Mouse (Mus musculus) liver, adult 10 weeks (tissue): ENCODE data around the gene Hist2h2bb. TPM values are rescaled to one million over a fixed set of nuclear protein-coding genes. Genes with fewer than 3 reads are reported as not detected.

ENCODE experiments used
- polyA plus RNA-seq: library from polyadenylated mRNA; stranded (reverse); fragments of 350-450 nt; fragmentation: Illumina TruSeq; extraction: RNeasy Lipid Tissue Mini Kit (QIAGEN cat#74804); gene quantifications from one replicate; pipeline ENCODE4 v1.2.3, GENCODE M21; 2014; ENCODE audit warnings: low read depth, low replicate concordance

The Hist2h2bb gene
- polyA plus RNA-seq: not detected

DNA sequence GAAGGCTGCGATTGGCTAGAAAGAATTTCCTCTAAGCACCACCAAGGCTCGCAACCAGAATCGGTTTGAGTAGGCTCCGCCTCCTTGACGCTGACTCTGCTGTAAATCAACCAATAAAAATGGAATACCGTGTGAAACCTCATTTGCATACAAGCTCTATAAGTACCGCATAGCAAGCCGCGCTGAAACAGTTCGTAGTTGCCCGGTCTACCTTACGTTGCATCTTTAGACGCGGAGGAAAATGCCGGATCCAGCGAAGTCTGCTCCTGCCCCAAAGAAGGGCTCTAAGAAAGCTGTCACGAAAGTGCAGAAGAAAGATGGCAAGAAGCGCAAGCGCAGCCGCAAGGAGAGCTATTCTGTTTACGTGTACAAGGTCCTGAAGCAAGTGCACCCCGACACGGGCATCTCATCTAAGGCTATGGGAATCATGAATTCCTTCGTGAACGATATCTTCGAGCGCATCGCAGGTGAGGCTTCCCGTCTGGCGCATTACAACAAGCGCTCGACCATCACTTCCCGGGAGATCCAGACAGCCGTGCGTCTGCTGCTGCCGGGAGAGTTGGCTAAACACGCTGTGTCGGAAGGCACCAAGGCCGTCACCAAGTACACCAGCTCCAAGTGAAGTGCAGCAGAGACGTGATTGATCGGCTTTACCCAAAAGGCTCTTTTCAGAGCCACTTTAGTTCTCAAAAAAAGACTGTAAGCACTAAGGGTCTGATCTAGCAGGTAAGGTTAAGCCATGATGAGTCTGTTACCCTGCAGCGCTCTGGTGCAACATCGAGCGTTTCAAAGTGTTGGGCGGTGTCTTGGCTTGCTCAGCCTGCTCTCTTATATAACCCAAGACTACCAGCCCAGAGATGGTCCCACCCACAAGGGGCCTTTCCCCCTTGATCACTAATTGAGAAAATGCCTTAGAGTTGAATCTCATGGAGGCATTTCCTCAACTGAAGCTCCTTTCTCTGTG, at the start of gene Hist2h2bb:
Gene Hist2h2bb, plus strand, starts transcription at position 242 of the 964 bp plus-strand sequence.

DNA sequence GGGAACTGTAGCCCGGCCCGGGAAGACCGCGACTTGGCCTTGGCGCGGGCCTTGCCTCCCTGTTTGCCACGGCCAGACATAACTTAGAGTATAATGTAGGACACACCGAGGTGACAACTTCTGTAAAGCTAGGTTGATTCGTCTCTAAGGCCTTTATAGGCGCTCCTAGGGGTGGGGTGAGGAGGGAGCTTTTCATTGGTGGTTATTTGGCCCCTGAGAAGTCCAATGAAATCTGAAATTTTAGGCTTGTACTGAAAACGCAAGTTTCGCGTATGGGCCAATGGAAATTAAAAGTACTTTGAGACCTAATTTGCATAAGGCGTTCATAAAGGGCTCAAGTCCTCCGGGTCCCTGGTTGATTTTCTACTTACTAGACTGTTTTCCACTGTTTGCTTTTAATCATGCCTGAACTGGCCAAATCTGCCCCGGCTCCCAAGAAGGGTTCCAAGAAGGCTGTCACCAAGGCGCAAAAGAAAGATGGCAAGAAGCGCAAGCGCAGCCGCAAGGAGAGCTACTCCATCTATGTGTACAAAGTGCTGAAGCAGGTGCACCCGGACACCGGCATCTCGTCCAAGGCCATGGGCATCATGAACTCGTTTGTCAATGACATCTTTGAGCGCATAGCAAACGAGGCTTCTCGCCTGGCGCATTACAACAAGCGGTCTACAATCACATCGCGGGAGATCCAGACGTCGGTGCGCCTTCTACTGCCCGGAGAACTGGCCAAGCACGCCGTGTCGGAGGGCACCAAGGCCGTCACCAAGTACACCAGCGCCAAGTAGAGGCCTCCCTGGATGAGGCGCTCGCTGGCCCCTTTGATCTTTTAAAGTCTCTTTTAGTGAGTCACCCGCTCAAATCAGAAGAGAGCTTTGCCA, 48.5 kb upstream of the Hist2h2bb start, which contains the start of the genes Hist2h2ac and Hist2h2be:
Gene Hist2h2ac, minus strand, starts transcription at position 116 of the 875 bp plus-strand sequence.
Gene Hist2h2be, plus strand, starts transcription at position 355 of the 875 bp plus-strand sequence.

DNA sequence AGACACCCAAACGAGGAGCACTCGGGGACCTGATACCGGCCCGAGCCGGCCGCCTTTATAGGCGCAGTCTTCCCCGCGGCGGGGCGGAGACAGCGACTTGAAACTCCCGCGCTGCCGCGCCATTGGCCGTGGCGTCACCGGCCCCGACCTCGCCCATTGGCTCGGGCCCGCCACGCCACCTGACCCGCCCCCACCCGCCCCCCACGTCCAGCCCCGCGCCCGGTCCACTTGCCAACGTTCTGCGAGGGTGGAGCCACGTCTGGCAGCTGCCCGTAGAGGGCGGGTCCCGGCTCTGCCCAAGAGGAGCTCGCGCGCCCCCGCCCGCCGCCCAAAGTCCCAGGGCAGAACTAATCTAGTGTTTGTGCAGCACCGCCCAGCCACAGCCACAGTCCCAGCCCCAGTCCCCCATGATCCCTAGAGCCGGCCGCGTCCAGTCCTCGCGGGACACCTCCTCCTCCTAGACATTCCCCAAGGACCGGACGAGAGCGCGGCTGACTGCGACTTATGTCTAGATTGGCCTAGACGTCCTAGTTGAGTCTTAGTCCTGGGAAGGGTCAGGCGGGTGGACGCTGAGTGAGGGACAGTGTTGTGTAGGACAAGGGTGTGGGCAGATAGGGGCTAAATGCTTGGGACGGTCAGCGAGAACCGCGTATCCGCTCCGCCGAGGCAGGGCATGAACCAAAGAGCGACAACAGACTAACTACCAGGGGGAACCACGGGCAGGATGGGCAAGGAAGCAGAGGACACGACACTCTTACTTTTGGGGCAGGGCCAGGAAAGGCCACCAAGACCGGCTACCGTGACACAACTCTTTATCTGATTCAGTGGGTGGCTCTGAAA, 30.4 kb upstream of the Hist2h2bb start, which contains the start of gene Hist2h3c2:
Gene Hist2h3c2, minus strand, starts transcription at position 174 of the 840 bp plus-strand sequence.

DNA sequence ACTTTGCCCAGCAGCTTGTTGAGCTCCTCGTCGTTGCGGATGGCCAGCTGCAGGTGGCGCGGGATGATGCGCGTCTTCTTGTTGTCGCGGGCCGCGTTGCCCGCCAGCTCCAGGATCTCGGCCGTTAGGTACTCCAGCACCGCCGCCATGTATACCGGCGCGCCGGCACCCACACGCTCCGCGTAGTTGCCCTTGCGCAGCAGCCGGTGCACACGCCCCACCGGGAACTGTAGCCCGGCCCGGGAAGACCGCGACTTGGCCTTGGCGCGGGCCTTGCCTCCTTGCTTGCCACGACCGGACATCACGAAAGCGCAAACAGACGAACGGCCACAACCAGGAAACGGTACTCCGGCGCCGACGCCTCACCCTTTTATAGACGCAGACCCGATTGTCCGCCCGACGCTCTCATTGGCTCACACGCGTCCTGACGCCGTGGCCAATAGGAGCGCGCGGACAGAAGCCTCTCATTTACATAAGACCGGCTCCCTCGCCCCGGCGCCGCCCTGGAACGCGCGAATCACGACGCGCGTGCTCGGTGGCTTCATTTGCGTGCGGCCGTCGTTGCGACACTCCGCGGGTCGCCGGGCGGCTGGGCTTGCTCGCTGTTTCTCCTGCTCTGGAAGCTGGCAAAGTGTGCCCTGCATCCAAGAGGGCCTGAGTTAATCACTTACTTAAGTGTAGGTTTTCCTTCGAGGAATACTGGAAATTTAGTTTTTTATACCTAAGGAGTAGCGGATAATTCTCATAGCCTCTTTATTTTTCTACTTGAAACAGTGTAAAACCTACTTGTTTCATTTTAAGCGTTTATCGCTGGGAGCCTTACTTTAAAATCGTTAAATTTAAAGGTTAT, 29.4 kb upstream of the Hist2h2bb start, which contains the start of gene Hist2h2aa2:
Gene Hist2h2aa2, minus strand, starts transcription at position 328 of the 850 bp plus-strand sequence.

DNA sequence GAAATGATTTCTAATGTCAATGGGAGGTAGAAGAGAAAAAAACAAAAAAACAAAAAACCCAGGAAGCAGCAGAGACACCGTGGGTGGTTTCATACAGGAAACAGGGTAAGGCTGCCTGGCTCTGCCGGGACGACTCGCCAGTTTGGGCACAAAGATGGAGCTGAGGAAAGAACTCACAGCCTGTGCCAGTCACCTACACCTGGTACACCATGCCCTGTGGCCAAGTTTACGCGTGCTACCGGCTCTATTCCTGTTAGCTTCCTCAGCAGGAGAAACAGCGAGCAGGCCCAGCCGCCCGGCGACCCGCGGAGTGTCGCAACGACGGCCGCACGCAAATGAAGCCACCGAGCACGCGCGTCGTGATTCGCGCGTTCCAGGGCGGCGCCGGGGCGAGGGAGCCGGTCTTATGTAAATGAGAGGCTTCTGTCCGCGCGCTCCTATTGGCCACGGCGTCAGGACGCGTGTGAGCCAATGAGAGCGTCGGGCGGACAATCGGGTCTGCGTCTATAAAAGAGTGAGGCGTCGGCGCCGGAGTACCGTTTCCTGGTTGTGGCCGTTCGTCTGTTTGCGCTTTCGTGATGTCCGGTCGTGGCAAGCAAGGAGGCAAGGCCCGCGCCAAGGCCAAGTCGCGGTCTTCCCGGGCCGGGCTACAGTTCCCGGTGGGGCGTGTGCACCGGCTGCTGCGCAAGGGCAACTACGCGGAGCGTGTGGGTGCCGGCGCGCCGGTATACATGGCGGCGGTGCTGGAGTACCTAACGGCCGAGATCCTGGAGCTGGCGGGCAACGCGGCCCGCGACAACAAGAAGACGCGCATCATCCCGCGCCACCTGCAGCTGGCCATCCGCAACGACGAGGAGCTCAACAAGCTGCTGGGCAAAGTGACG, 24.3 kb upstream of the Hist2h2bb start, which contains the start of gene Hist2h2aa1:
Gene Hist2h2aa1, plus strand, starts transcription at position 495 of the 884 bp plus-strand sequence.

DNA sequence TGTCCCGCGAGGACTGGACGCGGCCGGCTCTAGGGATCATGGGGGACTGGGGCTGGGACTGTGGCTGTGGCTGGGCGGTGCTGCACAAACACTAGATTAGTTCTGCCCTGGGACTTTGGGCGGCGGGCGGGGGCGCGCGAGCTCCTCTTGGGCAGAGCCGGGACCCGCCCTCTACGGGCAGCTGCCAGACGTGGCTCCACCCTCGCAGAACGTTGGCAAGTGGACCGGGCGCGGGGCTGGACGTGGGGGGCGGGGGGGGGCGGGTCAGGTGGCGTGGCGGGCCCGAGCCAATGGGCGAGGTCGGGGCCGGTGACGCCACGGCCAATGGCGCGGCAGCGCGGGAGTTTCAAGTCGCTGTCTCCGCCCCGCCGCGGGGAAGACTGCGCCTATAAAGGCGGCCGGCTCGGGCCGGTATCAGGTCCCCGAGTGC, 23.1 kb upstream of the Hist2h2bb start, which contains the start of gene Hist2h3c1:
Gene Hist2h3c1, plus strand, starts transcription at position 259 of the 430 bp plus-strand sequence.

DNA sequence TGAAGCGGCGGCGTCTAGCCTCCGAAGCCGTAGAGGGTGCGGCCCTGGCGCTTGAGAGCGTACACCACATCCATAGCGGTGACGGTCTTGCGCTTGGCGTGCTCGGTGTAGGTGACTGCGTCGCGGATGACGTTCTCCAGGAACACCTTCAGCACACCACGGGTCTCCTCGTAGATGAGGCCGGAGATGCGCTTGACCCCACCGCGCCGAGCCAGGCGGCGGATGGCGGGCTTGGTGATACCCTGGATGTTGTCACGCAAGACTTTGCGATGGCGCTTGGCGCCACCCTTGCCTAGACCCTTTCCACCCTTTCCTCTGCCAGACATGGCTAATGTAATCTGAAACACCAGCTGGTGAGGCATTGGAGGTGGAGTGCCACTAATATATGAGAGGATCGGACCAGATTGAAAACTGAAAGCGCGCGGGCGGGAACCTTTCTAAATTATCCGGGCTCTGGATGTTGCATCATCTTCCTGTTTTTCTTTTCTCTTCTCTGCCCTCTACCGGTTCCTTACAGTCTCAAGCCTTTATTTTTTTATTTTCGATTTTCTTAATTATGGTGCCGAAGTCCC, 6.5 kb upstream of the Hist2h2bb start, which contains the start of gene Hist2h4:
Gene Hist2h4, minus strand, starts transcription at position 333 of the 572 bp plus-strand sequence.

DNA sequence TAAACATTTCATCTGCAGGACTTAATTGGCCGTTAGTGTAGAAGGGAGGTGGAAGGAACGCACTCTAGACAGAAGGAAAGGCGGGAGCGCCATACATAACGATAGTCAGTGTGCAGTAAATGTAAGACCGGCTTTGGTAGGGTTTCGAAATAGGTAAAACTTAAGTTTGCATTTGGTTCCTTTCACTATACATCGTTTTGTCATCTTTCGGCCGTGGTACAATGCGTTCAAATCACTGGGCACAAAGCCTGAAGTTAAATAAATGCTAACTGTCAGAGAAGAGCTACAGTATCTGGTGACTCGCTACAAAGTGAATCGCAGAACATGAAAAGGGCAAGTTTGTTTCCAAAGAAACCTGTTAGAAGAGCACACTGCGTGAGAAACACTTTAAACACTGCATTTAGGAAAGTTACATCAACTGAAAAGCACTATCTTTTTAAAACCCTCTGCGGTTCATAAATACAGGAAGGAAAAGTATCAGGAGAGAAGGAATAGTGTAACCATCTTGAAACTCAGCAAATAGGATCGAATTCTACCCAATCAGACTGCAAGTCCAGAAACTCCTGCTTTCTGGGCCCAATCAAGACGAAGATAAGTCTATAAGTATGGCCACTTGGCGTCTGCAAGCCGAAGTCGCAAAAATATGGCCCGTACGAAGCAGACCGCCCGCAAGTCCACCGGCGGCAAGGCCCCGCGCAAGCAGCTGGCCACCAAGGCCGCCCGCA, 1.3 kb upstream of the Hist2h2bb start, which contains the start of gene Hist2h3b:
Gene Hist2h3b, plus strand, starts transcription at position 604 of the 725 bp plus-strand sequence.

DNA sequence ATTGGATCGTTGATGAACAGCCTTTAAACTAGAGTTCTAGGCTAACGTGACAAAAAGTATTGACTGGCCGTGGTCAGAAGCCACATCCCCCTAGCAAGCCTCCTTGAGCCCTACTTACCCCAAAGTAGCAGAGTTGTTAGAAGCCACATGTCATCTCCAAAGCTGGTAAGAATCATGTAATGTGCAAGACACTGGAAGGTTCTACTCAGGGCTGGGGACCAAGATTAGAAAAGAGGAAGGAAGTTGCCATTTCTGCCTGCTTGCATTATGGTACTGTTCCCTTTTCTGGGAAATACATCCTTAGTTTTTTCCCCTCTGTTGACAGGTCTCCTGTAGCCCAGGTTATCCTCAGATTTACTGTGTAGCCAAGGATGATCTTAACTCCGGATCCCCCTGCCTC, 24.2 kb downstream of the Hist2h2bb start, which contains the start of gene Fcgr1:
Gene Fcgr1, minus strand, starts transcription at position 183 of the 400 bp plus-strand sequence.

Other genes starting within 250 kb of the Hist2h2bb start
- 18.5 TPM for gene Vps45, start 211.3 kb upstream of the Hist2h2bb start, polyA plus RNA-seq
- gene Otud7b, start 165.2 kb upstream of the Hist2h2bb start, polyA plus RNA-seq: 9.9 TPM
- 1.4 TPM for gene Mtmr11, start 107.7 kb upstream of the Hist2h2bb start, polyA plus RNA-seq
- 4.1 TPM for gene Sf3b4, start 97.4 kb upstream of the Hist2h2bb start, polyA plus RNA-seq
- gene Sv2a, start 88.6 kb upstream of the Hist2h2bb start, polyA plus RNA-seq: not detected
- 3.3 TPM for gene Bola1, start 50.0 kb upstream of the Hist2h2bb start, polyA plus RNA-seq
- gene Hist2h2ab, start 49.9 kb upstream of the Hist2h2bb start, polyA plus RNA-seq: not detected
- not detected for gene Hist2h2ac, start 48.9 kb upstream of the Hist2h2bb start, polyA plus RNA-seq
- 2.7 TPM for gene Hist2h2be, start 48.6 kb upstream of the Hist2h2bb start, polyA plus RNA-seq
- 2.9 TPM for gene Hist2h3c2, start 30.6 kb upstream of the Hist2h2bb start, polyA plus RNA-seq
- gene Hist2h2aa2, start 29.5 kb upstream of the Hist2h2bb start, polyA plus RNA-seq: not detected
- gene Hist2h2aa1, start 24.3 kb upstream of the Hist2h2bb start, polyA plus RNA-seq: not detected
- gene Hist2h3c1, start 23.1 kb upstream of the Hist2h2bb start, polyA plus RNA-seq: 21.3 TPM
- 0.48 TPM for gene Hist2h4, start 6.4 kb upstream of the Hist2h2bb start, polyA plus RNA-seq
- gene Hist2h3b, start 1.1 kb upstream of the Hist2h2bb start, polyA plus RNA-seq: not detected
- 1.2 TPM for gene Fcgr1, start 24.2 kb downstream of the Hist2h2bb start, polyA plus RNA-seq
- gene BC107364, start 182.6 kb downstream of the Hist2h2bb start, polyA plus RNA-seq: not detected